Mouse (Mus musculus) embryonic fibroblast, embryonic 13.5 days (primary cell): ENCODE results near the gene Coa3.

Experiments
- CTCF ChIP-seq: IDR thresholded peaks from 2 replicates; pipeline ENCODE4 v1.5.1; 2011; ENCODE audit warnings: mild to moderate bottlenecking, control low read depth, low read length, moderate library complexity, borderline replicate concordance; ENCODE audit not compliant: insufficient read depth
- POLR2A ChIP-seq: IDR thresholded peaks from 2 replicates; pipeline ENCODE4 v1.6.1; 2011; ENCODE audit warnings: low read depth, mild to moderate bottlenecking, control low read depth, low read length, moderate library complexity

DNA sequence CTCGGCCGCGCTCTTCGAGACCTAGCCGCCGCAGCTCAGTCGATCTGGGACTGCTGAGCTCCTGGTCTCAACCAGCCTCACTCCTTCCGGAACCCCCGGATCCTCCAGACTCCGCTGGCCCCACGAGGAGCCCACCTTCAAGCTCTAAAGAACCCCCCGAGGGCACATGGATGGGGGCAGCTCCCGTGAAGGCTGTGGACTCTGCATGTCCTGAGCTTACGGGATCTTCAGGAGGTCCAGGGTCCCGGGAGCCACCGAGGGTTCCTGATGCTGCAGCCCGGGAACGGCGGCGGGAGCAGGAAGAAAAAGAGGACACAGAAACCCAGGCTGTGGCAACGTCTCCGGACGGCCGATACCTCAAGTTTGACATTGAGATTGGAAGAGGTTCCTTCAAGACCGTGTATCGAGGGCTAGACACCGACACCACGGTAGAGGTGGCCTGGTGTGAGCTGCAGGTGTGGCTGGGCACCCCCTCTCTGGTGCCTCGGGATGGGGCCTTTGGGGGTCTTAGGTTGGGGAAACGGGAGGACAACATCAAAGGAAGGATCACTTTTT is 18.0 kb downstream of the Coa3 start:
- TF ChIP-seq CTCF (no peak), POLR2A (no peak)
